Mouse (Mus musculus) liver, embryonic 14.5 days (tissue): ENCODE data around the gene Trmt13.

Source experiments
- CTCF ChIP-seq: IDR thresholded peaks from 2 replicates; pipeline ENCODE4 v1.5.1; 2016; ENCODE audit warnings: antibody characterized with exemption, low read depth, control low read depth
- EP300 ChIP-seq: IDR thresholded peaks from 2 replicates; pipeline ENCODE4 v1.6.1; 2016; ENCODE audit warnings: antibody characterized with exemption, low read depth

DNA sequence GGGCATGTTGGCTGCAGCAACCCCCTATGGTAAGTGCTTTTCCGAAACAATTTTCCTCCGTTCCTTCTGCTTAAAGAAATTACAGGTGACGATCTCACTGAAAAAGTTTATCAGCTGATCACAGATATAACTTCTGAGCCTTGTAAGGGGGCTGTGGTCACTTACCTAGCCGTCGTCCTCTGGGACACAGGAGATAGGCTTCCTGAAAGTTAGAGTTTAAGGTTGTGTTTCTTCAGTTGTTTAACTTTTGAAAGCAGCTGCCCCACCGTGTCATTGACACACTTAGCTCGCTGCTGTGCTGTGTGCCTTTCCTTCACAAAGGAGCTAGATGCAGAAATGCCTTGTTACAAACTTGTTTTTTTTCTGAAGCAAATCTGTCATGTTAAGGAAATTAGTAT lies 51.3 kb downstream of the Trmt13 start:
- TF ChIP-seq CTCF = no peak
- TF ChIP-seq EP300 = no peak
